In the genomic region with DNA sequence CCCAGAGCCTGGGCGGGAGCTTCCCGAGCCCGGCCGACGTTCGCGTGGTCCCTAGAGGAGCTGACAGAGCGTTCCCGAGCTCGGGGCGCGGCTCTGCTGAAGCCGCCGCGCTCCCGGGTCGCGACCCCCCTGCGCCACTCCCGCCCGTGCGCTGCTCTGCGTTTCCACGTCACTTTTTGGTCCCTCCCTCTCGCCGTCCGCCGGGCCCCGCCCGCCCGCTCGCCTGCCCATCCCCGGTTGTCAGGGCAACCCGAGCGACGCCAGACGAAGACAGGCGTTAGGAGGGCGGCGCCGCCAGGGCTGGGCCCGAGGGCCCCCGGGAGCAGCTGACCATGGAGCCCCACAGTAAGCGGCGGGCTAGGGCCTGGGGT, we compare ENCODE assay signal across 8 mouse cellular contexts. TPM values are rescaled to one million over a fixed set of nuclear protein-coding genes. Genes with fewer than 3 reads are reported as not detected.
DNase-seq lines count a peak whose midpoint lies in the region; ATAC-seq lines count a peak whose summit lies in the region.

Fank1 (plus strand) TSS at position 236 of the 371 bp plus-strand sequence.

- peak; percentile 90 for DNase-seq in R1 (ENCODE audit: low read depth, low spot score)
- DNase-seq in cerebellum, postnatal 10 days: peak; percentile 94 to 95
- peak; percentile 69 to 74 for DNase-seq in frontal cortex, postnatal 14 days (ENCODE audit: low spot score in 2 of 2)
- DNase-seq in left cerebral cortex, adult 18-20 months (ENCODE audit: low spot score in 2 of 2): peak; percentile 83 to 90
- DNase-seq in retina, postnatal 7 days (ENCODE audit: low read depth, low spot score): peak; percentile 83
- peak; percentile 81 for DNase-seq in urinary bladder, adult 2 months (ENCODE audit: low spot score)

- H3K27me3 ChIP-seq in hindbrain, embryonic 13.5 days: no peaks in the 10 kb centered on the region

- no peaks in the 10 kb centered on the region for H3K36me3 ChIP-seq in hindbrain, embryonic 13.5 days
- H3K36me3 ChIP-seq in macrophage (ENCODE audit: inconsistent target): no peaks in the 10 kb centered on the region

- peaks cover 22% of the 10 kb centered on the region for H3K4me1 ChIP-seq in hindbrain, embryonic 13.5 days (replicated peaks)

- H3K27ac ChIP-seq in hindbrain, embryonic 13.5 days: peak within 1 kb of the TSS; percentile 23; the same call in 1 of the 2 replicates
- no peak within 1 kb of the TSS for H3K27ac ChIP-seq in macrophage

- H3K9me3 ChIP-seq in hindbrain, embryonic 13.5 days: no peaks in the 10 kb centered on the region

- peak; percentile 92 for ATAC-seq in hindbrain, embryonic 13.5 days (ENCODE audit: low FRiP score)

- peak within 1 kb of the TSS; percentile 87 for H3K4me2 ChIP-seq in hindbrain, embryonic 13.5 days

- WGBS in hindbrain, embryonic 13.5 days: under 1% methylated on average over 45 of the region's 45 CpGs
- WGBS in macrophage (ENCODE audit: missing documents): 0% methylated on average over 45 of the region's 45 CpGs

- peak within 1 kb of the TSS; percentile 85 for H3K9ac ChIP-seq in hindbrain, embryonic 13.5 days

- peak within 1 kb of the TSS; percentile 80 for H3K4me3 ChIP-seq in hindbrain, embryonic 13.5 days
- peak within 1 kb of the TSS; percentile 82 for H3K4me3 ChIP-seq in macrophage (ENCODE audit: inconsistent target)

- peaks cover 29% of the 10 kb centered on the region; the same call in 1 of the 2 replicates for H3K79me2 ChIP-seq in macrophage (ENCODE audit: inconsistent target)

RNA-seq across cellular contexts. Expression of gene Fank1, which starts in this region (rescaled TPM):
- 2.9 and 3.3 TPM in 2 replicates for polyA plus RNA-seq in hindbrain, embryonic 13.5 days (2015; fragmentation: Nextera tagmentation; extraction: Ambion mirVana)
- total RNA-seq in left cerebral cortex, adult 18-20 months (2021): 1 to 10 TPM; 3.4 to 4.5 TPM
- not detected for total RNA-seq in macrophage (2018; cell fraction: chromatin; rRNA removed)
- total RNA-seq in macrophage (2018; cell fraction: cytosol; rRNA removed): not detected
- 1 to 10 TPM in 1 of 26 experiments, not detected in 25; 1.2 TPM for total RNA-seq in macrophage (2018; cell fraction: nucleus; rRNA removed)
- polyA plus RNA-seq in macrophage (2018): not detected in 3 replicates
- polyA plus RNA-seq in urinary bladder, adult 2 months (2012; rRNA removed): 0.13 and 0.29 TPM in 2 replicates

Comparison
In these comparisons a context has a peak if more than half of its experiments do, and no peak if none do; other contexts are left out.
1. Peak in DNase-seq in urinary bladder, adult 2 months; RNA of the gene not detected or under 1 TPM.